Mouse (Mus musculus) forebrain, embryonic 12.5 days (tissue): ENCODE data around the gene Ccl11. TPM values are rescaled to one million over a fixed set of nuclear protein-coding genes. Genes with fewer than 3 reads are reported as not detected.

Experiments
- ATAC-seq: fragments of 200-750 bp; cut with Nextera tagmentation; 2 replicates; pipeline ENCODE4 v1.8.0; 2017; ENCODE audit warnings: moderate TSS enrichment; ENCODE audit not compliant: low FRiP score
- H3K27ac ChIP-seq: fragments of 300-500 bp; sonication (generic); 2 replicates; pipeline ENCODE4 v1.5.1; 2016; ENCODE audit warnings: mild to moderate bottlenecking
- H3K27me3 ChIP-seq: fragments of 300-500 bp; sonication (generic); 2 replicates; pipeline ENCODE4 v1.6.1; 2016; ENCODE audit warnings: mild to moderate bottlenecking
- H3K36me3 ChIP-seq: fragments of 300-500 bp; sonication (generic); replicated peaks from 2 replicates; pipeline ENCODE4 v1.6.1; 2016; ENCODE audit warnings: mild to moderate bottlenecking
- H3K4me1 ChIP-seq: fragments of 300-500 bp; sonication (generic); 2 replicates; pipeline ENCODE4 v1.6.1; 2016
- H3K4me2 ChIP-seq: fragments of 300-500 bp; sonication (generic); 2 replicates; pipeline ENCODE4 v1.6.1; 2016; ENCODE audit warnings: mild to moderate bottlenecking, moderate library complexity
- H3K4me3 ChIP-seq: fragments of 300-500 bp; sonication (generic); replicated peaks from 2 replicates; pipeline ENCODE4 v1.5.1; 2016; ENCODE audit warnings: mild to moderate bottlenecking
- H3K9ac ChIP-seq: fragments of 300-500 bp; sonication (generic); 2 replicates; pipeline ENCODE4 v1.6.1; 2016; ENCODE audit warnings: mild to moderate bottlenecking
- H3K9me3 ChIP-seq: fragments of 300-500 bp; sonication (generic); 2 replicates; pipeline ENCODE4 v1.6.1; 2016
- WGBS: fragments of 180-500 bp; shearing (Covaris S2); methylation state at CpG from one replicate; pipeline ENCODE4 v1.1.7; 2016; 5-methylcytosine and 5-hydroxymethylcytosine counted together
- polyA plus RNA-seq: library from polyadenylated mRNA; unstranded; fragments of >200 nt; fragmentation: Nextera tagmentation; extraction: Ambion mirVana; gene quantifications from 2 replicates; pipeline ENCODE4 v1.2.1, GENCODE M21; 2016

The Ccl11 gene
- polyA plus RNA-seq, 1 experiment from 2014 or later: not detected

DNA sequence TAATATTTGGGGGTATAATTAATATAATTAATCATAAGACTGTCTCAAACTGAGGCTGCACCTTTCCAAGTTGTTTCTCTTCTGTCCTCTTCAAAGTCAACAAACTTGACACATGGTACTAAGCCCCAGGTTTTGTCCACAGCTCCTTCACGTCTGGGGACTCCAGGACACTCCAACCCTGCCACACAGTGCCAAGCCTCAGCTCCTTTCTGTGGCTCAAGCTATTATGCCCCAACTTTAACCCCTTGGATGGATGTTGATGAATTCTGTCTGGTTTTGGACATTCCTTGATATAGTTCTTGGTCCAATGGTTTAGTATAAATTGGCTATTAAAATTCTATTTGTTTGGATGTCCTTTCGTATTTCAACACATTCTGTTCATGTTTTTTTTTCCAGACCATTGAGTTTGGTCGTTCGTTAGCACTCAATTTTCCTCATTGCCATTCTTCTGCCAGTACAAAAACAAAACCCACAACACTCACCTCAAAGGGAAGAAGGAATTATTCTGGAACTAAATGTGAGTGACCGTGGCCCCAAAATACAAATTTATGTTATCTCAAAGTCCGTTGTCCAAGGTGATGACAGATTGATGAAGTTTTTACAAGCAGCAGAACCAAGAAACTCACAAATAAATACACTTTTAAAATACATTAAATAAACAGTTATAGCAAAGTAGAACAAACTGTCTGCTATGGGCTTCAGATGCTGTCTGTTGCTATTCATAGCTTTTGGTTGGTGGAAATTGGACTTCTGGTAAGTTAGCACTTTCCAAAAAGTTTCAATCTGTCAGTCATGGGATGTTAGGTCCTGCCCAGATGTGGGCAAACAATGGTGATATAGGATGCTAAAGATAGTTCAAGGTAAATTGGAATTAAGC, 53.0 kb downstream of the Ccl11 start:
- H3K27ac ChIP-seq: no peak overlapping the region
- no peak overlapping the region for H3K4me2 ChIP-seq
- H3K36me3 ChIP-seq: no peaks in the 10 kb centered on the region
- H3K4me3 ChIP-seq: no peak overlapping the region
- no peak overlapping the region for H3K9ac ChIP-seq
- no peaks in the 10 kb centered on the region for H3K4me1 ChIP-seq
- no peaks in the 10 kb centered on the region for H3K27me3 ChIP-seq
- no peak for ATAC-seq
- WGBS: 61% methylated on average over 6 of the region's 6 CpGs
- no peaks in the 10 kb centered on the region for H3K9me3 ChIP-seq

Other genes with a start within 250 kb of the Ccl11 start
- gene 5530401A14Rik, start 197.2 kb upstream of the Ccl11 start, polyA plus RNA-seq: 0.10 and 0.14 TPM in 2 replicates
- gene Asic2, start 89.4 kb upstream of the Ccl11 start, polyA plus RNA-seq: 3.2 and 3.3 TPM in 2 replicates
- 0.49 and 0.59 TPM in 2 replicates for gene Ccl2, start 22.3 kb upstream of the Ccl11 start, polyA plus RNA-seq
- not detected in 2 replicates for gene Gm17268, start 19.3 kb upstream of the Ccl11 start, polyA plus RNA-seq
- 0.24 and 0.44 TPM in 2 replicates for gene Ccl7, start 12.1 kb upstream of the Ccl11 start, polyA plus RNA-seq
- 1.7 TPM in 1 of 2 replicates, not detected in the other for gene Ccl12, start 44.0 kb downstream of the Ccl11 start, polyA plus RNA-seq
- gene Ccl8, start 57.4 kb downstream of the Ccl11 start, polyA plus RNA-seq: not detected in 2 replicates
- not detected in 2 replicates for gene Ccl1, start 247.9 kb downstream of the Ccl11 start, polyA plus RNA-seq